Mouse (Mus musculus): ENCODE results near the gene C1qtnf4.

C1qtnf4 gene

DNA sequence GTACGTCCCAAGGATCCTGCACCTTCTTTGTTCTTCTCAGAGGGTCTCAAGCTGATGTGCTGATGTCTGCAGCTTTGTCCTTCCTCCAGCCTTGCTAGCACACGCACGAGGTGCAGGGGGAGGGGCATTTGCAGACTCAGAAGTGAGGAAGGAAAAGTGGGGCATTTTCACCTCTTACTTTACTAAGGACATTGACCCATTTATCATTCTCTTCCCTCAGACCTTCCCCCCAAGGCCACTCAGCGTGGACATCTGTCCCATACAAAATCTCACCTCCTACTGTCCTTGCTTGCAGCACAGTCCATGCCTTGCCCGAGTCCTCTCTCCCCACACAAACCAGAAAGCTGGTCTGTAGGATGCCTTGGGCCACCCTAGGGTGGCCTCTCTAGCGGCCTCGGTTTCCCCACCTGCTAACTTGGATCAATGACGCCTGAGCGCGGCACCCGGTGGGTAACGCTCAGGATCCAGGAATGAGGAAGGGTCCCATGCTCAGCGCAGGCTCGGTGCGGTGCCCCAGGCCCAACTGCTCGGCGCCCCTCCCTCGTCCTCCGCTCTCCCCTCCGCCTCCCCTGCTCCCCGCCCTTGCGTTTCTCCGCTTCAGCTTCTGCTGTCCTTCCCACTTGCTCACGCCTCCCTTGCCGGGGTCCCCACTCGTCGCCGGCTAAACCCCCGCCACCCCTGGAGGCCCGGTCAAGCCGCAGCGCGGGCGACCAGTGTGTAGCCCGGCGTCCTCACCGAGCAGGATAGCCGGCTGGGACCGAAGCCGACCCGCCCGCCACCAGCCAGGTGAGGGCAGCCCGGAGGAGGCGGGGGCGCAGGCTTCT, at the start of gene C1qtnf4:
Gene C1qtnf4 (plus strand): TSS at position 643 of the 824 bp plus-strand sequence.
- DNase-seq = peak; percentile 60

- DNase-seq = no peak
Measured at GRCm38 (mm10) chr2:90838621-90839020, 47.0 kb upstream of the C1qtnf4 start.

DNA sequence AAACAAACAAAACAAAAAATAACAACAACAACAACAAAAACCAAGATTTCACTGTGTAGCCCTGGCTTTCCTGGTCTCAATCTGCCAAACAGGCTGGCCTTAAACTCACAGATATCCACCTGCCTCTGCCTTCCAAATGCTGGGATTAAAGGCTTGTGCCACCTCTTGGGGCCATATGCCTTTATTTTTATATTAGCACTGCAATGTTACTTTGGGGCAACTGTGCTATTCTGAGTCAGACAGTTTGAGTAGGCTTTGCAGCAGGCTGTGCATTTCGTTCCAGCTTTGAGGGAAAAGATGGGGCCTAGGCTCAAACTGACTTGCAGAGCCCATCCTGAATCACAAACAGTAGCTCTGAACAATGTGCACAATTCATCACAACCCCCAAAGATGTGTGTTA, 42.0 kb upstream of the C1qtnf4 start:
- no peak for DNase-seq

- no peak for DNase-seq
Measured at GRCm38 (mm10) chr2:90844262-90844661, 41.4 kb upstream of the C1qtnf4 start.

DNA sequence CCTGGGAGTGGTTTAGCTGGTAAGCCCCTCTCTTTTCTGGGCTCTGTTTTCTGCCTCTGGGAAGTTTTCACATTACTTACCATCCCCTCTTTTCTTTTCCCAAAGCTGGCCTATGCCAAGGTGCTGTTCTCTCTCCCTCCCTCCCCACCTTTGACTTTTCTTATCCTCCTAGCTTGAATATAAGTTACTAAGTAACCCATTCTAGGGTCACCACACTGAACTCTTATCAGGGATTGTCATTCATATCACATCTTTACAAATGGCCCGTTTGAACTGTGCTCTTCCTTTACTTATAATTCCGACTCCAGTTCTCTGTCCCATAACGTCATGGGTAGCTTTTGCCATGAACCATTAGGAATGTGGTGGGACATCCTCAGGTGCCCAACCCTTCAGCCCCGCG, 40.4 kb upstream of the C1qtnf4 start:
- DNase-seq = no peak

- DNase-seq = no peak
Measured at GRCm38 (mm10) chr2:90846171-90846570, 39.5 kb upstream of the C1qtnf4 start.

DNA sequence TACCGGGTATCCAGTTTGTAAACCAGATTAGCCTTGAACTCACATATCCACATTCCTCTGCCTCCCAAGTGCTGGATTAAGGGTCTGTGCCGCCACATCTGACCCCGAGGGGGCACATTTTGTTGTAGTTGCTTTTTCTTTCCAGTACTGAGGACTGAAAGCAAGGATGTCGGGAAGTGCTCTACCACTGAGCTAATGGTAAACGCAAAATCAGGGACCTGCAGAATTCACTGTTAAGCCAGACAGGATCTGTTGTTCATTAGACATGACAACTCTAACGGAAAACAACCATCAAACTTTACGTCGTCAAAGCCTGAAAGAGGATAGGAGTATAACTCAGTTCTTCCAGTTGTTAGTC, 39.1 kb upstream of the C1qtnf4 start:
- no peak for DNase-seq

DNA sequence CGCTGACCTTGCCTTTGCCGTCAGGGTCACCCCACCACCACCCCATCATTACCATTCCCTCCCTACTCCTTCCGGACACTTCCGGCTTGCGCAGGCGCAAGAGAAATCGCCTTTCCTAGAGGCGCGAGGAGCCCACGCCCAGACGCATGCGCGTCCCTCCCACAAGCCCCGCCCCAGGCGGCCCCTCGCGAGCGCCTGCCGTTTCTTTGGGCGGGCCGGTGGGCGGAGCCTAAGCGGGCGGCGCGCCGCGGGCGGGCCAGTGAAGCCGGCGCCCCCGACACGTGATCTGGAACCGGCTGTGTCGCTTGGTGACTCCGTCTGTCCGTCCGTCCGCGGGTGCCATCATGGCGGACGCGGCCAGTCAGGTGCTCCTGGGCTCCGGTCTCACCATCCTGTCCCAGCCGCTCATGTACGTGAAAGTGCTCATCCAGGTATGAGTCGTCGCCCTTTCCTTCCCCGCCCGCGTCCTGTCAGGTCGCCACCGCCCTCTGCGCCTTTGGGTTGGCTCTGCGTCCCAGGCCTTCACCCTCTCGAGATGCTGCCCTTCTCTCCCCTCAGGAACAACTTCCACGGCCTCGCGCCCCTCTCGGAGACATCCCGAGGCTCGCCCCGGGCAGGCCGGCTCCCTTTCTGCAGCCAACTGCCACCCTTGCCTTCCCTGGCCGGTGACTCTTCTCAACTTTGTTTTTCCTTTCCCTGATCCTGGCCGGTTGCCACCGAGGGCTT, 38.5 kb upstream of the C1qtnf4 start, which contains the start of gene Mtch2:
Gene Mtch2 (plus strand): TSS at position 201 of the 726 bp plus-strand sequence.
- peak; percentile 98 for DNase-seq

- no peak for DNase-seq
Measured at GRCm38 (mm10) chr2:90847681-90848050, 38.0 kb upstream of the C1qtnf4 start.

GRCm38 (mm10) chr2:90848331-90848730, 37.3 kb upstream of the C1qtnf4 start:
- DNase-seq = no peak

DNA sequence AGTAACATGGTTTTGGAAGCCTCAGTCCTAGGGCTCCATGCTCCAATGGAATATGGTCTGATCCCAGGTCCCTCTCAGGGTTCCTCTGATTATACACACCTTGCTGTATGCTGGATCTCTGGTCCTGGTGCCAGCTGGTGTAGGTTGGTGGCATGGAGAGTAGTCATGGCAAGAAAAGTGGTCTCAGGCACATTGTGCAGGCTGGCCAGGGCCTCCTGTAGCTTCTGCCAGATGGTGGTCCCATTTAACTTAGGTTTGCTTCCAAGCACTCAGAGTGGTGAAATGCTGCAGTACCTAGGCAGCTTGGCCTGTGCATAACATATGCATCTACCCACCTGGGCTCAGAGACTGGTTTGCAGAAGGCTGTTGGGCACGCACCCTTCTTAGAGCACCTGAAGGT, 35.3 kb upstream of the C1qtnf4 start:
- no peak for DNase-seq

GRCm38 (mm10) chr2:90861486-90861885, 24.2 kb upstream of the C1qtnf4 start:
- no peak for DNase-seq

DNA sequence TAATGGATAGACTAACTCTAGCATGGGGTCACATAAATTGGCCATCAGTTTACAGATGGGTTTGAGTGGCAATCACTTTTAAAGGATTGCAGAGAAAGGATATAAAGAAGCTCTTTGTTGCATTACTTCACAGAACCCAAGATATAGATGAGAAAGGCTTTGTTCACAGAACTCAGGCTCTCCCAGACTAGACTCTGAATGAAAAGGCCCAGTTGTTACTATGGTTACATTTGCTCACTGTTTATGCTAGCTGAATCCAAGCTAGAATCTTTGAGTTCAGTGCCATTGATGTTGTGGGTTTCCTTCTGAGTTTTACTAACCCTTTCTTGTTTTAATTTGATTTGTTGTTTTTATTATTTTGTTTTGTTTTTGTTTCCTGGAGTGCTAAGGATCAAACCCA, 21.5 kb upstream of the C1qtnf4 start:
- no peak for DNase-seq

GRCm38 (mm10) chr2:90866524-90866923, 19.1 kb upstream of the C1qtnf4 start:
- peak; percentile 91 for DNase-seq

GRCm38 (mm10) chr2:90870136-90870601, 15.5 kb upstream of the C1qtnf4 start:
- DNase-seq = peak; percentile 76

- peak; percentile 53 for DNase-seq
Measured at GRCm38 (mm10) chr2:90871180-90871961, 14.3 kb upstream of the C1qtnf4 start.

DNA sequence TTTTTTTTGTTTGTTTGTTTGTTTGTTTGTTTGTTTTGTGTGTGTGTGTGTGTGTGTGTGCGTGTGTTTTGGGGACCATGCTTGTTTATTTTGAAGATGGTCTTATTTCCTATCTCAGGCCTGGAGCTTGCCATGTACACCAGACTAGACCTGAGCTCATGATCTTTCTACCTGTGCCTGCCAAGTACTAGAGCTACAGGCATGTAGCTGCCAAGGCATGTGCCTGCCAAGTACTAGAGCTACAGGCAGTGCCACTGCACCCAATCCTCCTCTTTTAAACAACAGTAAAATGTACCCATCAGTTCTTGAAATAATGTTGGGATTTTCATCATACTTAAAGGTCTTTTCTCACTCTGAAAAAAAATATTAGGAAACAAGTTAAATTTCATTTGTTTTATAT, 11.6 kb upstream of the C1qtnf4 start:
- no peak for DNase-seq

GRCm38 (mm10) chr2:90875239-90875638, 10.4 kb upstream of the C1qtnf4 start:
- DNase-seq = no peak

- no peak for DNase-seq
Measured at GRCm38 (mm10) chr2:90877584-90878259, 7.9 kb upstream of the C1qtnf4 start.

- DNase-seq = no peak
Measured at GRCm38 (mm10) chr2:90879419-90879818, 6.2 kb upstream of the C1qtnf4 start.

DNA sequence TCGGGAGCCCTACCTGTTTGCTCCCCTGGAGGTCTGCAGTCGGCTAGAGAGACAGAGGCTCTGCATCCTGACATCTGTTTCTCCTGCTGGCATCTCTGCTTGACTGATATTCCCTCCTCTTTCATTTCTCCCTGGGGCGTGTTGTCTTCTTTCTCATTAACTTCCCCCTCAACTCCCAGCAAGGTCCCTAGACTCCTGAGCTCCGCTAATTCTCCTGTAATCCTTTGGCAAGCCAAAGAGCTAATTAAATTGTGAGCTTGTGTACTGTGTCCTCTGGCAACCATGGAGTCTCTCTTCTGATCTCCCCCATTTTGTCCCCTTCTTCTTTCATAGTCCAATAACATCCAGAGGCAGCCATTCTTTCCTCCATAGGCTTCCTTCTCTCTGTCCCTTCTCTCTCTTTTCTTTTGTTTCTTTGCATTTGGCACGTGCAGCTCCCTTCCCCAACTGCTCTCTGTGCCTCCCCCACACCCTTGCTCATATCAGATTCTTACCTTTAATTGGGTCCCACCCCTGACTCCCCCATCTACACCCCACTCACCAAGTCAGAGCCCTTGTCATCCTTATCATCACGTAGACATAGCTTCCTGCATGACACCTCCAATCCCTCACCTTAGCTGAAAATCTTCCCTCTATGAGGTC, 5.4 kb upstream of the C1qtnf4 start:
- DNase-seq = no peak

DNA sequence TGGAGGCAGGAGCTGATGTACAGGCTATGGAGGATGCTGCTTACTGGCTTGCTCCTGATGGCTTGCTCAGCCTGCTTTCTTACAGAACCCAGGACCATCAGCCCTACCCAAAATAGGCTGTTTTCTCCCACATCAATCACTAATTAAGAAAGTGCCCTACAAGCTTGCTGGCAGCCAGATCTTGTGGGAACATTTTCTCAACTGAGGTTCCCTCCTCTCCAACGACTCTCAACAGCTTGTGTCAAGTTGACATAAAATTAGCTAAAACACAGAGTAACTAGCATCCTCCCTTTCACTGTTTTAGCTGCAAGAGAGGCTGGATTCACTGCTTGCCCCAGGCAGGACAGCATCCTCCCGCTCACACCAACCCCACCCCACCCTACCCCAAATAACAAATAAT, 3.8 kb upstream of the C1qtnf4 start:
- no peak for DNase-seq

Data from right cerebral cortex, adult 18-20 months (tissue).